Mouse (Mus musculus): ENCODE measurements around the gene Orai2.

- TF ChIP-seq CTCF (IDR thresholded peaks at IDR 0.05; ENCODE audit: low read depth) (no peak), EP300 (IDR thresholded peaks at IDR 0.05; ENCODE audit: low read depth) (no peak)
Measured at GRCm38 (mm10) chr5:136139393-136139792, 31.1 kb downstream of the Orai2 start.
